Mouse (Mus musculus) bone marrow, adult 2 months (tissue): ENCODE data around the gene Tmem203.

ENCODE experiments used
- CTCF ChIP-seq: fragments of 200-500 bp; IDR thresholded peaks from 2 replicates; pipeline ENCODE4 v1.5.1; 2011; ENCODE audit warnings: low read length, control low read depth; ENCODE audit not compliant: control insufficient read depth, insufficient read depth
- POLR2A ChIP-seq: fragments of 200-500 bp; IDR thresholded peaks from 2 replicates; pipeline ENCODE4 v1.6.1; 2011; ENCODE audit warnings: low read depth, mild to moderate bottlenecking, control low read depth, low read length, borderline replicate concordance; ENCODE audit not compliant: control insufficient read depth

- TF ChIP-seq CTCF (no peak), POLR2A (no peak)
Observed at GRCm38 (mm10) chr2:25229582-25229981, 25.7 kb upstream of the Tmem203 start.
